Mouse (Mus musculus) B cell, adult 2 months (primary cell): ENCODE data around the gene Sh3kbp1.

Source experiments
- DNase-seq, 2 experiments: peaks; one replicate each; pipeline ENCODE4 v3.0.0; 2022

Gene Sh3kbp1

GRCm38 (mm10) chrX:159839786-159840185 is 212.7 kb downstream of the Sh3kbp1 start:
- no peak for DNase-seq

- DNase-seq, result no peak
These were observed 213.2 kb downstream of the Sh3kbp1 start for GRCm38 (mm10) chrX:159840225-159840624.

GRCm38 (mm10) chrX:159850722-159851121 is 223.7 kb downstream of the Sh3kbp1 start:
- DNase-seq, result no peak

- DNase-seq, result no peak
These were observed 229.8 kb downstream of the Sh3kbp1 start for GRCm38 (mm10) chrX:159856866-159857265.

GRCm38 (mm10) chrX:159858126-159858525 is 231.1 kb downstream of the Sh3kbp1 start:
- no peak for DNase-seq

- DNase-seq, result no peak
These were observed 233.9 kb downstream of the Sh3kbp1 start for GRCm38 (mm10) chrX:159860841-159861530.

- no peak for DNase-seq
These were observed 240.6 kb downstream of the Sh3kbp1 start for GRCm38 (mm10) chrX:159867660-159868059.

GRCm38 (mm10) chrX:159872521-159872920 is 245.4 kb downstream of the Sh3kbp1 start:
- DNase-seq, result no peak

GRCm38 (mm10) chrX:159877770-159878169 is 250.7 kb downstream of the Sh3kbp1 start:
- no peak for DNase-seq

GRCm38 (mm10) chrX:159879455-159879854 is 252.4 kb downstream of the Sh3kbp1 start:
- no peak for DNase-seq

- peak; percentile 6 to 9 for DNase-seq
These were observed 254.5 kb downstream of the Sh3kbp1 start for GRCm38 (mm10) chrX:159881576-159881975.

- no peak for DNase-seq
These were observed 269.5 kb downstream of the Sh3kbp1 start for GRCm38 (mm10) chrX:159896536-159896935.

- DNase-seq, result no peak
These were observed 271.0 kb downstream of the Sh3kbp1 start for GRCm38 (mm10) chrX:159898110-159898509.

- no peak for DNase-seq
These were observed 272.0 kb downstream of the Sh3kbp1 start for GRCm38 (mm10) chrX:159899121-159899520.

GRCm38 (mm10) chrX:159903421-159903820 is 276.3 kb downstream of the Sh3kbp1 start:
- DNase-seq, result no peak

GRCm38 (mm10) chrX:159907703-159908102 is 280.6 kb downstream of the Sh3kbp1 start:
- DNase-seq, result no peak

- DNase-seq, result no peak
These were observed 282.6 kb downstream of the Sh3kbp1 start for GRCm38 (mm10) chrX:159909446-159910277.

- no peak for DNase-seq
These were observed 283.5 kb downstream of the Sh3kbp1 start for GRCm38 (mm10) chrX:159910600-159910999.

GRCm38 (mm10) chrX:159911613-159912012 is 284.5 kb downstream of the Sh3kbp1 start:
- DNase-seq, result no peak

GRCm38 (mm10) chrX:159912061-159912460 is 285.0 kb downstream of the Sh3kbp1 start:
- DNase-seq, result no peak

- DNase-seq, result no peak
These were observed 286.4 kb downstream of the Sh3kbp1 start for GRCm38 (mm10) chrX:159913489-159913888.

GRCm38 (mm10) chrX:159915125-159915524 is 288.1 kb downstream of the Sh3kbp1 start:
- DNase-seq, result no peak

- DNase-seq, result peak; percentile 7 to 24
These were observed 297.7 kb downstream of the Sh3kbp1 start for GRCm38 (mm10) chrX:159924759-159925158.

GRCm38 (mm10) chrX:159928165-159928564 is 301.1 kb downstream of the Sh3kbp1 start:
- no peak for DNase-seq
